Mouse (Mus musculus) heart, adult 2 months (tissue): ENCODE results near the gene Rph3al.

Source experiments
- CTCF ChIP-seq: fragments of 200-600 bp; IDR thresholded peaks from 2 replicates; pipeline ENCODE4 v1.8.1; 2022; ENCODE audit warnings: antibody characterized with exemption, mild to moderate bottlenecking, moderate library complexity
- EP300 ChIP-seq: fragments of 200-500 bp; IDR thresholded peaks from 2 replicates; pipeline ENCODE4 v1.6.1; 2011; ENCODE audit warnings: low read depth, low read length, control low read depth; ENCODE audit not compliant: insufficient read depth
- POLR2A ChIP-seq: fragments of 200-500 bp; IDR thresholded peaks from 2 replicates; pipeline ENCODE4 v1.6.1; 2011; ENCODE audit warnings: mild to moderate bottlenecking, low read depth, low read length, control low read depth; ENCODE audit not compliant: insufficient read depth

DNA sequence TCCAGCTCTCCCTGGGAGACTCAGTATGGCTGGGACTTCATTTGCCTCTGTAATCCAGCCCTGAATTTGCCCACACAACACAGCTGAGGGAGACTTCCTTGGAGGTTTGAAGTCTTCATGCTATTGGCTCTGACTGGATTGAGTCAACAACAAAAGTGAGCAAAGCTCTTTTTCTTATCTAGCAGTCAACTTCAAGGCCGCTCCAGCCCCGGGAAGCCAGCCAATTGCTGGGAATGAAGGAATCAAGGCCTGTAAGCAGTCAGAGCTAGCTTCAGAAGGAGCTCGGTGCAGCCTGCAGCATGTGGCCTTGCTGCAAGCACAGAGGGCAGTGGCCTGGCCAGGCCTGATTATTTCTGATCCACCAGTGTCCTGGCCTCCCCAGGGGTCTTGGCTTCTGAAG lies 126.3 kb downstream of the Rph3al start:
- TF ChIP-seq CTCF (no peak), POLR2A (no peak), EP300 (peak; percentile 68; the same call in 1 of the 2 replicates)
